15 mouse cellular contexts compared by ENCODE assay signal in the genomic region with DNA sequence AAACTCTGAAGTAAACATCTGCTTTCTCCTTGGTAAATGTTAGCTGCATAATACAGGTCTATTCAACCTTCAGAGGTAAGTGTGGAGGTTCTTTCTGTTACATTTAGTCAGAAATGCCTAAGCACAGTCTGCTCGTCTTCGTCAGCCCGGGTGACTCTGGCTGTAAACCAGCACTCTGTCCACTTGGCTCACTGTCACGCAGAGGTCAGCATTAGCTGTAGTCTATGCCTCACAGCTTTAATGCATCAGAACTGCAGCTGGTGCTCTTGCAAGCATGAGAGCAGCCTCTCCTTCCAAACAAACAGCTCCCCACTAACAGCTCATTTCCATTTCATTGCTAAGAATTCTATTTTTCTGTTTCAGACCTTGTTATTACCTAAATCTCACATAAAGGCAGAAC. TPM values are rescaled to one million over a fixed set of nuclear protein-coding genes. Genes with fewer than 3 reads are reported as not detected.
DNase-seq lines count a peak whose midpoint lies in the region; ATAC-seq lines count a peak whose summit lies in the region.
"Had no signal": no experiment of that assay in that cellular context is flagged by ENCODE, and none has a peak within 500 bp of the region (broad histone marks: within the 10 kb centered on the region; RNA-seq: fewer than 3 reads in every experiment).

No protein-coding gene starts in this region.

- no peak overlapping the region for H3K27ac ChIP-seq in kidney, embryonic 16.5 days (ENCODE audit: low read length)
- no peak overlapping the region for H3K27ac ChIP-seq in forebrain, embryonic 16.5 days (ENCODE audit: low read length)
- H3K27ac ChIP-seq: heart, embryonic 15.5 days; limb, embryonic 10.5 days had no signal

- no peak overlapping the region for H3K4me3 ChIP-seq in kidney, embryonic 16.5 days (ENCODE audit: low read length)
- no peak overlapping the region for H3K4me3 ChIP-seq in forebrain, embryonic 16.5 days (replicated peaks; ENCODE audit: low read length)
- H3K4me3 ChIP-seq: heart, embryonic 15.5 days; limb, embryonic 10.5 days had no signal

- WGBS in kidney, embryonic 16.5 days, result 72% methylated on average over 4 of the region's 4 CpGs
- WGBS in forebrain, embryonic 16.5 days, result 71% methylated on average over 4 of the region's 4 CpGs

- peak; percentile 34 to 46 for DNase-seq in cerebellum, postnatal 10 days
- no peak for DNase-seq in cerebellum, postnatal 36 days
- peak; percentile 62 to 68 for DNase-seq in kidney, postnatal 4 days
- peak; percentile 10 to 28 for DNase-seq in heart, adult 9 months (ENCODE audit: low spot score in 2 of 2)
- peak; percentile 32 for DNase-seq in lung, postnatal 36 days
- no peak for DNase-seq in adrenal gland, postnatal 10 days
- DNase-seq: adrenal gland, postnatal 14 days; layer of hippocampus, adult 9-11 months had no signal

- H3K4me2 ChIP-seq in kidney, embryonic 16.5 days (replicated peaks; ENCODE audit: low read depth, low read length), result no peak overlapping the region
- no peak overlapping the region for H3K4me2 ChIP-seq in forebrain, embryonic 16.5 days (ENCODE audit: low read length)
- H3K4me2 ChIP-seq: heart, embryonic 15.5 days; midbrain, embryonic 11.5 days had no signal

- H3K9ac ChIP-seq in kidney, embryonic 16.5 days (replicated peaks; ENCODE audit: low read length), result no peak overlapping the region
- H3K9ac ChIP-seq in forebrain, embryonic 16.5 days (replicated peaks; ENCODE audit: low read depth, low read length), result no peak overlapping the region
- H3K9ac ChIP-seq: heart, embryonic 15.5 days had no signal

- ATAC-seq in kidney, embryonic 16.5 days (ENCODE audit: low FRiP score, low TSS enrichment), result no peak
- ATAC-seq in forebrain, embryonic 16.5 days, result no peak
- ATAC-seq: inflammation-experienced regulatory T-cells, adult 6 months had no signal

- no peaks in the 10 kb centered on the region for H3K9me3 ChIP-seq in kidney, embryonic 16.5 days (ENCODE audit: low read length)
- no peaks in the 10 kb centered on the region for H3K9me3 ChIP-seq in forebrain, embryonic 16.5 days (ENCODE audit: control insufficient read depth, low read length)
- H3K9me3 ChIP-seq: heart, embryonic 15.5 days; limb, embryonic 10.5 days had no signal

- peaks cover 10% of the 10 kb centered on the region for H3K36me3 ChIP-seq in kidney, embryonic 16.5 days (ENCODE audit: insufficient read depth, low read length)
- H3K36me3 ChIP-seq in forebrain, embryonic 16.5 days (ENCODE audit: control insufficient read depth, insufficient read depth), result 0 out of 2 replicates have a peak, but pooled peaks cover 3% of the 10 kb centered on the region

- H3K4me1 ChIP-seq in kidney, embryonic 16.5 days (ENCODE audit: insufficient read depth, low read length), result no peaks in the 10 kb centered on the region
- H3K4me1 ChIP-seq in forebrain, embryonic 16.5 days (replicated peaks; ENCODE audit: control insufficient read depth, insufficient read depth, low read length), result no peaks in the 10 kb centered on the region
- H3K4me1 ChIP-seq: heart, embryonic 15.5 days; limb, embryonic 10.5 days had no signal

- H3K27me3 ChIP-seq in kidney, embryonic 16.5 days (ENCODE audit: insufficient read depth, low read length), result no peaks in the 10 kb centered on the region
- no peaks in the 10 kb centered on the region for H3K27me3 ChIP-seq in forebrain, embryonic 16.5 days (replicated peaks; ENCODE audit: control insufficient read depth, insufficient read depth, low read length)
- H3K27me3 ChIP-seq: heart, embryonic 15.5 days had no signal

RNA-seq across cellular contexts. Expression of a gene that starts 22.4 kb away (rescaled TPM):
- 0.15 and 0.33 TPM in 2 replicates for polyA plus RNA-seq in kidney, embryonic 16.5 days (2015; fragmentation: Nextera tagmentation; extraction: Ambion mirVana)
- total RNA-seq in adrenal gland, postnatal 10 days (2021), result not detected
- polyA plus RNA-seq in forebrain, embryonic 16.5 days (2015; fragmentation: Nextera tagmentation; extraction: Ambion mirVana), result 0.13 TPM in 1 of 2 replicates, not detected in the other
- total RNA-seq: adrenal gland, postnatal 14 days had no signal
- polyA plus RNA-seq: cortical plate, adult 2 months; inflammation-experienced regulatory T-cells, adult 6 months; midbrain, embryonic 11.5 days had no signal

Comparison
In these comparisons a context has a peak if more than half of its experiments do, and no peak if none do; other contexts are left out.
1. DNase-seq: peak in cerebellum, postnatal 10 days (2 of 2), kidney, postnatal 4 days (2 of 2), heart, adult 9 months (2 of 2) and lung, postnatal 36 days (single experiment); none in cerebellum, postnatal 36 days (0 of 2) and adrenal gland, postnatal 10 days (single experiment).